Mouse (Mus musculus): Measurements from ENCODE around the gene Coro2a.

Coro2a gene

DNA sequence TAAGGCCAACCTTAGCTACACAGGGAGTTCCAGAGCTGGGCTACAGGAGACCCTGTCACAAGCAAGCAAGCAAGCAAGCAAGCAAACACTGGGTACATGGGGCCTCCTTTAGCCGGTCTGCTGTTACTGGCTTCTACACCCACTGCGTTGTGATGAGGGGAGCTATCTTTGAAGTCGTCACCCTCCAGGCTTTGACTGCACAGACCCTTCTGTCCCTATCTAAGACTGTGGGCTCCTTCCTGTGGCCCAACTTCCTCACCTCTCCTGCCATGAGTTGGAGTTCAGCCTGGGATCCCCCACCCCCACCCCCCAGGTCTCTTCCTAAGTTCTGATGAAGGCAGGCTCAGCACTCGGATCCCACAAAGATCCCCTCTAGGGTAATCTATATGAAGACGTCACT lies 40.0 kb downstream of the Coro2a start:
- DNase-seq (ENCODE audit: inconsistent age in 2 of 2, low spot score in 1 of 2) = no peak

DNA sequence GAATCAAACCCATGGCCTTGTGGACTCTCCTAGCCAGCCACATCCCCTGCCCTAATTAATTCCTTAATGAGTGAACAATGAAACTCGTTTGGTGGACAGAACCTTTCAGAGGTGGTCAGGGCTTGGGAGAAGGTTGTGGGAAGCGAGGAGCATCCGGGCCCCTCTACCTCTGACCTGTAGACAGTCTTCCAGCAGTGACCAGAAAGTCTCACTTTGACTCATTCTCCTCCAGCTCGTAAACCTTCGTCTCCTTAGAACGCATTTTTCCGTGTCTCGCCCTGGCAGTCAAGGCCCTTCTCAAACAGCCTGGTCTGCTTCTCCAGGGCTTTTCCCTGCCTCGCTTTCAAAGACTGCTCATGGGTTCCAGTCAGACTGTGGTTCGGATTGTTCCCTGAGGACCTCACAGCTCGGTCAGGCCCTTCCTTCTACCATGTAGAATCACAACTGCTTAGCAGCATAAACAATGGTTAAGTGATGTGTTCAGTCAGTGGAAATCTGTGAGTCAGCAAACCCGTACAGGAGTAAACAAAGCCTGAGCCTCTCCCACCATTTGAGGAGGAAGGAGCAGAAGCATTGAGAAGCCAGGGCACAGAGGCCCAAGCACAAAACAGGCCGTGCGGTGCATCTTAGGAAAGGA lies 41.8 kb downstream of the Coro2a start:
- DNase-seq (ENCODE audit: inconsistent age in 2 of 2, low spot score in 1 of 2) = no peak

DNA sequence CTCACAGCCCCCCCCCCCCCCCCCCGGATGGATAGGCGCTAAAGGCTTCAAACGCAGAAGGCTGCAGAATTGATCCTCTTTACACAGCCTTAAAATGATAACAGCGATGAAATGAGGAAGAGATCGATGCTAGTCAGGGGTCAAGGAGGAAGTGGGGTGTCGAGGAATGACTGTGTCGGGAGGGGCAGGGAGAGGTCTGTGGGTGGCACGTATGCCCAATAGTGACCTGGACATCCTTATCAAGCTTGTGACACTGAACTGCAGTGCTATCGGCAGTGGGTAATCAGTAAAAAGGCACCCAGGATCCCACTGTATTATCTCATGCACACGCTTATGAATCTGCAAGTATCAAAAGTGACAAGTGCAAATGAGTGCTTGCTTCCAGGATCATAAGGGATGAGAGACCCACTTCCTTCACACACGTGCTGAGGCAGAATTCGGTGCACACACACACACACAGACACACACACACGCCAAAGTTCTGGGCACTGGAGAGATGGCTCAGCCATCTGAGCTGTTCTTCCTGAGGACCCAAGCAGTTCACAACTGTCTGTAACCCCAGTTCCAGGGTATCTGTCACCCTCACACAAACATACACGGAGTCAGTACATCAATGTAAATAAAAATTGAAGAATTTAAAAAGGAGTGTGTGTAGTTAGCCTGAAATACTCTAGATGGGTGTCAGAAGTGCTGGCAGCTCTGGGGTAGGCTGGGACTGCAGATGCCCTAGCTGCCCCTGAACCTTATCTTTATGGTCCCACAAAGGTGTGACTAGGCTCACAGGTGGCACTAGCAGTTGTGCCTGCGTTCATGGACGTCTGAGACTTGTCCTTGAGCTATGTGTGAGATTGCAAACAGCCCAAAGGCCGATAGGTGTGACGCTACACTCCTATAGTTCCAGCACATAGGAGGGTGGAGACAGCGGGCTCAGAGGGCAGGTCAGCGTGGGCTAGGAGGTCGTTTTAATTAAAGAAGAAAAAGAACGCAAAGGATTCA lies 43.0 kb downstream of the Coro2a start:
- DNase-seq (ENCODE audit: inconsistent age in 2 of 2, low spot score in 1 of 2) = no peak

GRCm38 (mm10) chr4:46556933-46557332 lies 45.1 kb downstream of the Coro2a start:
- DNase-seq (ENCODE audit: inconsistent age in 2 of 2, low spot score in 1 of 2) = no peak

- DNase-seq (ENCODE audit: inconsistent age in 2 of 2, low spot score in 1 of 2) = no peak
Observed at GRCm38 (mm10) chr4:46555762-46556161, 46.2 kb downstream of the Coro2a start.

DNA sequence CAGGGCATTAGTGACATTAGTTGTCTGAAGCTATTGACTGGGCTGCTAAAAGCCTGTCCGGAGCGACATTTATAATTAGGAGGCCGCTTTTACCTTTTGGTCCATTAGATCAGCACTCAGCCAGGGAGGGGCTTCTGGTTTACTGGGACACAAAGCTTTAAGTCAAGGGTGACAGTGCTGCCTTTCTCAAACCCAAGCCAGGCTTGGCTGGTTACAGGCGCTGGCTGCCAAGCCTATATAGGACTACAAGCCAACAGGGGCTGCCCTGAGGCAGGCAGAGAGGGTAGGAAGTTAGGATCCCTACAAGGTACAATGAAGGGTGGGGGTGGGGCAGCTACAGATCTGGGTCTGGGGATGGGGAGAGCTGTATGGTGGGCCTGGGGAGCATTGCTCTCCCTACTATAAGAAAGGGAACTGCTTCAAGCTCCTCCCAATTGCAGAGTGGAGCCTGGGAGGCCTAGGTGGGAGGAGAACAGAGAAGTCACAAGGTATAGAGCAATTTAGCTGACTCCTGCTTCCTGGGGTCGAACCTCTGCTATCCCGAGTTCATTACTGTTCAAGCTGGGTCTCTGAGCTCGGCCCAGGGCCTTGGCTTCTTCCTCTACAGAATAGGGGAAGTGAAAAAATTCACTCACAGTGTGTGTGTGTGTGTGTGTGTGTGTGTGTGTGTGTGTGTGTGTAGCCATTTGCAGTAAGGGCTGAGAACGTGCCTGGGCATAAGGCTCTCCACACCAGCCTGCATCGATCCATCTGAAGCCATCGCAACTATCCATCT lies 47.5 kb downstream of the Coro2a start:
- DNase-seq (ENCODE audit: inconsistent age in 2 of 2, low spot score in 1 of 2) = peak in 1 of 2 experiments; percentile 31

- peak; percentile 65 to 83 for DNase-seq (ENCODE audit: inconsistent age in 2 of 2, low spot score in 1 of 2)
Observed at GRCm38 (mm10) chr4:46553864-46554263, 48.1 kb downstream of the Coro2a start.

DNA sequence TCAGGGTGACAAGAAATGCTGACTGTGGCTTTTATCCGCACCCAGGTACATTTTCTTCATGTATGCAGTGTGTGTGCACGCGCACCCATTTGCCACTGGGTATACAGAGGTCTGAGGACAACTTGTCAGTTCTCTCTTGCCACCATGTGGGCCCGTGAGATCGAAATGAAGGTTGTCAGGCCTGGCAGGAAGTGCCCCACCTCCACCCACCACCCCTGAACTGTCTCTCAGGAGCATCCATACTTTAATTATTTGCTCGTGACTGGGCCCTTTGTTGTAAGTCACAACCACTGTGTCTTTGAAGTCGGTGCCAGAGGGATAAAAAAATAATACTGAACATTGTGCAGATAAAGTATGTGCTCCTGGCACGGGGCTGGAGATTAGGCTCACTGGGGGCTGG lies 51.6 kb downstream of the Coro2a start:
- peak in 1 of 2 experiments; percentile 40 for DNase-seq (ENCODE audit: inconsistent age in 2 of 2, low spot score in 1 of 2)

DNA sequence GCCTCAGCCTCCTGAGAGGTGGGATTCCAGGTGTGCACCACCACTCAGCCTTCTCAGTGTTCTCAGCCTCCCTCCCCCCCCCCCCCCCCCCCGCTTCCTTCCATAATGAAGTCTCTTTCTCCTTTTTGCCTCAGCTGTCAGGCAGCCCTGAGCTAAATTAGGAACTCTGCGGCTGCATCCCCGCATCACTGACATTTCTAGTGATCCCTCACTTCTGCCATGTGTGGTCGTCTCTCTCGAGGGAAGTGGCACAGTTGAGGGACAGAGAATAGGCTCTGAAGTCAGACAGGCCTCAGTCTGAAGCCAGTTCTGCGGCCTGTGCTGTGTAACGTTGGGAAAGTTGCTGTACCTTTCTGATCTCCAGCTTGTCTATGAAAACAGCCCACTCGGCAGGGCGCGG lies 52.0 kb downstream of the Coro2a start:
- DNase-seq (ENCODE audit: inconsistent age in 2 of 2, low spot score in 1 of 2) = no peak

- DNase-seq (ENCODE audit: inconsistent age in 2 of 2, low spot score in 1 of 2) = no peak
Observed at GRCm38 (mm10) chr4:46546709-46547108, 55.3 kb downstream of the Coro2a start.

DNA sequence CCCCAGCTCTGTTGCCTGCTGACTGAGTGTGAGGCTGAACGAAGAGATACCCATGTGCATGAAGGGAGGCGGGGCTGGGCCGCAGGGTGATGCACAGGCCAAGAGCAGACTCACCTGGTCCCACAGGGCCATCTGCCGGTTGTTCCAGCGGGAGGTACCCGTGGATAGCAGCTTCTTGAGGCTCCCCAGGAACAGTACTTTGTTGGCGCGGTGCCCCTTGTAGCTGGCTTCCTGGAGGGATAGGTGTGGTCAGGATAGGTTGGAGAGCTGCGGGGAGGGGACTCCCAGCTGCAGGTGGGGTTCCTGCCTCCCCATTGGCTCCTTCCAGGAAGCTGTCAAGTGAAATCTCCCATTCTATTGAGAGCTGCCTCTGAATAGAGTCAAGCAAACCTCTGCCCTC lies 56.5 kb downstream of the Coro2a start:
- DNase-seq (ENCODE audit: inconsistent age in 2 of 2, low spot score in 1 of 2) = no peak

- peak in 1 of 2 experiments; percentile 60 for DNase-seq (ENCODE audit: inconsistent age in 2 of 2, low spot score in 1 of 2)
Observed at GRCm38 (mm10) chr4:46544313-46544712, 57.7 kb downstream of the Coro2a start.

- no peak for DNase-seq (ENCODE audit: inconsistent age in 2 of 2, low spot score in 1 of 2)
Observed at GRCm38 (mm10) chr4:46543366-46544050, 58.5 kb downstream of the Coro2a start.

- DNase-seq (ENCODE audit: inconsistent age in 2 of 2, low spot score in 1 of 2) = no peak
Observed at GRCm38 (mm10) chr4:46541707-46542106, 60.3 kb downstream of the Coro2a start.

DNA sequence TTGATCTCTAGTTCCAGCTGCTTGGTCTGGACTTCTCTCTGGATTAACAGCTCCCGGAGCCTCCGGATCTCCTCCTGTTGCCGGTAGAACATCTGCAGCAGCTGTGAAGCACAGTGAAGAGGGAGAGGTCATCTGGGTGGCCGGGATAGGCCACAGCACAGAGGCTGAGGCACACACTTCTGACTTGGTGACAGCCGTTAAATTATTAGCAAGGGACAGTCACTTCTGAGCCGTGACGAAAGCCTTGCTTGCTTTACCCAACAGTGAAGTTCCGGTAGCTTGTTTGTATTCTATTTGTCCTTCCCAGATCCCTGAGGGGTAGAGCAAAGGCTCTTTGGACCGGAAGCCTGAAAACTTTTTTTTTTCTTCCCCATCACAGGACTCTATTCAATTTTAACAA lies 62.8 kb downstream of the Coro2a start:
- DNase-seq (ENCODE audit: inconsistent age in 2 of 2, low spot score in 1 of 2) = no peak

DNA sequence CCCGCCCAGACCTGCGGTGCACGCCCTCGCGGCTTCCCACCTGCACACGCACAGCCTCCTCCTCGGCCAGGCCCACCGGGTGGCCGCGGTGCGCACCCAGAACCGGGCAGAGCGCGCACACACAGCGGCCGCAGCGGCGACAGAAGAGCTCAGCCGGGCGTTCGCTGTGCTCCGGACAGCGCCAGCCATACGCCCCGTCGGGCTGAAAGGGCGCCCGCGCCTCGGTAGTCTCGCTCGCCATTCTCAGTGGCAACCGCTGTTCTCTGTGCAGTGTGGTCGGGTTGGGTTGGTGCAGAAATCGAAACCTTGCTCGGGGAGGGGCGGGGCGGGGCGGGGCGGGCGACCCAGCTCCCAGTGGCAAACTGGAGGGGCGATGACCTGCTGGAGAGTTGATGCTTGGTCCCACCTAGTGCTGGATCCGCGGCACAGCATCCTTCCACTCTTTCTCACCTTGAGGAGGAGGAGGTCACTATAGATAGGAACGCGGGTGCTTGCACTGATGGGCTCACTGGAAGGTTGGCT lies 66.1 kb downstream of the Coro2a start, which contains the start of gene Trim14:
Trim14 (minus strand) TSS at position 302 of the 522 bp plus-strand sequence.
- peak; percentile 50 to 73 for DNase-seq (ENCODE audit: inconsistent age in 2 of 2, low spot score in 1 of 2)

GRCm38 (mm10) chr4:46535094-46535830 lies 66.7 kb downstream of the Coro2a start:
- peak in 1 of 2 experiments; percentile 61 for DNase-seq (ENCODE audit: inconsistent age in 2 of 2, low spot score in 1 of 2)

- DNase-seq (ENCODE audit: inconsistent age in 2 of 2, low spot score in 1 of 2) = peak; percentile 31 to 50
Observed at GRCm38 (mm10) chr4:46533934-46534720, 67.9 kb downstream of the Coro2a start.

DNA sequence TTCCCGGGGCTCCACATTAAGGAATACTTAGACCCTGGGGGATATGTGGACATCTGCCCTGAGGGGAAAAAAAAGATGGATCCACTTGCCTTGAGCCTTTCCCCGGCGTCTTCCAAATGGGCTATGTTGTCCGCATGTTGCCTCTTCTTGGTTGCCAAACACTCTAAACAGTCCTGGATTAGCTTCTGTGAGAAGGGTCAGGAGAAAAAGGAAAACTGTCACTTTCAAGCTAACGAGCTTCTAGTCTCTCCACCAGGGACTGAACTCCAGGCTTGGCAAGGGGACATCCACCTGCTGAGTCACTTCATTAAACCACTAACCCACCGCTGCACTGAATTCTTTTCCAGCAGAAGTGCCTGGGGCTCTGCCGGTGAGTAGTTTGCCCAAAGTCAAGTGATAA lies 69.1 kb downstream of the Coro2a start:
- DNase-seq (ENCODE audit: inconsistent age in 2 of 2, low spot score in 1 of 2) = no peak
